Mouse (Mus musculus) spleen, adult 2 months (tissue): ENCODE data around the gene Adamts10. TPM values are rescaled to one million over a fixed set of nuclear protein-coding genes. Genes with fewer than 3 reads are reported as not detected.

Source experiments
- DNase-seq, 2 experiments: peaks; one replicate each; pipeline versions ENCODE4 v3.0.0 to v3.0.0-alpha.2; 2012 to 2021; ENCODE audit warnings: low spot score in 2 of 2, low read depth in 1 of 2
- H3K27ac ChIP-seq: fragments of 200-500 bp; 2 replicates; pipeline ENCODE4 v1.5.1; 2012; ENCODE audit warnings: low read length, inconsistent platforms; ENCODE audit not compliant: insufficient read depth
- H3K27me3 ChIP-seq: fragments of 200-500 bp; 2 replicates; pipeline ENCODE4 v1.6.1; 2012; ENCODE audit warnings: mild to moderate bottlenecking, moderate library complexity, low read length, inconsistent platforms; ENCODE audit not compliant: control insufficient read depth, insufficient read depth
- H3K36me3 ChIP-seq: fragments of 200-500 bp; 2 replicates; pipeline ENCODE4 v1.6.1; 2012; ENCODE audit warnings: mild to moderate bottlenecking, low read length, inconsistent platforms; ENCODE audit not compliant: control insufficient read depth, insufficient read depth
- H3K4me1 ChIP-seq: fragments of 200-500 bp; 2 replicates; pipeline ENCODE4 v1.6.1; 2011; ENCODE audit warnings: inconsistent platforms; ENCODE audit not compliant: control insufficient read depth, insufficient read depth, insufficient read length
- H3K4me3 ChIP-seq: fragments of 200-500 bp; 2 replicates; pipeline ENCODE4 v1.5.1; 2011; ENCODE audit warnings: mild to moderate bottlenecking, inconsistent platforms; ENCODE audit not compliant: insufficient read depth, insufficient read length; ENCODE audit errors: extremely low read depth
- CTCF ChIP-seq: fragments of 200-500 bp; IDR thresholded peaks from 2 replicates; pipeline ENCODE4 v1.5.1; 2011; ENCODE audit warnings: mild to moderate bottlenecking, inconsistent platforms; ENCODE audit not compliant: insufficient read depth, insufficient read length, insufficient replicate concordance; ENCODE audit errors: extremely low read depth
- POLR2A ChIP-seq: fragments of 200-500 bp; IDR thresholded peaks from 2 replicates; pipeline ENCODE4 v1.6.1; 2011; ENCODE audit warnings: low read depth, low read length, inconsistent platforms
- WGBS: fragments of 180-500 bp; shearing (Covaris S2); methylation state at CpG from one replicate; pipeline ENCODE4 v1.1.7; 2018; 5-methylcytosine and 5-hydroxymethylcytosine counted together
- polyA plus RNA-seq: library from polyadenylated mRNA; depleted of rRNA; stranded (reverse); fragments of >200 nt; gene quantifications from 2 replicates; pipeline ENCODE4 v1.2.3, GENCODE M21; 2012

The Adamts10 gene
- polyA plus RNA-seq, 1 experiment, result 97.2 TPM

- TF ChIP-seq POLR2A (no peak), CTCF (no peak)
- H3K4me1 ChIP-seq, result peaks cover 11% of the 10 kb centered on the region; the same call in 1 of the 2 replicates
- 82% methylated on average over 1 of the region's 1 CpGs for WGBS
- DNase-seq, result no peak
- no peaks in the 10 kb centered on the region for H3K27me3 ChIP-seq
- H3K36me3 ChIP-seq, result peaks cover 6% of the 10 kb centered on the region
- H3K27ac ChIP-seq, result 0 out of 2 replicates have a peak overlapping the region, but pooled peaks have one; percentile 26
- no peak overlapping the region for H3K4me3 ChIP-seq
These were observed 30.5 kb downstream of the Adamts10 start for GRCm38 (mm10) chr17:33554536-33554935.

GRCm38 (mm10) chr17:33555223-33555855, 31.3 kb downstream of the Adamts10 start, which contains the start of gene Myo1f:
Gene Myo1f (plus strand): TSS chr17:33555707.
- TF ChIP-seq POLR2A, result peak; percentile 33; the same call in 1 of the 2 replicates
- no peak for TF ChIP-seq CTCF
- DNase-seq, result peak; percentile 45 to 70
- peak within 1 kb of the TSS; percentile 46 for H3K27ac ChIP-seq
- H3K27me3 ChIP-seq, result no peaks in the 10 kb centered on the region
- WGBS, result 3% methylated on average over 6 of the region's 6 CpGs
- H3K36me3 ChIP-seq, result peaks cover 6% of the 10 kb centered on the region
- peak within 1 kb of the TSS; percentile 37 for H3K4me3 ChIP-seq
- H3K4me1 ChIP-seq, result peaks cover 11% of the 10 kb centered on the region; the same call in 1 of the 2 replicates

DNA sequence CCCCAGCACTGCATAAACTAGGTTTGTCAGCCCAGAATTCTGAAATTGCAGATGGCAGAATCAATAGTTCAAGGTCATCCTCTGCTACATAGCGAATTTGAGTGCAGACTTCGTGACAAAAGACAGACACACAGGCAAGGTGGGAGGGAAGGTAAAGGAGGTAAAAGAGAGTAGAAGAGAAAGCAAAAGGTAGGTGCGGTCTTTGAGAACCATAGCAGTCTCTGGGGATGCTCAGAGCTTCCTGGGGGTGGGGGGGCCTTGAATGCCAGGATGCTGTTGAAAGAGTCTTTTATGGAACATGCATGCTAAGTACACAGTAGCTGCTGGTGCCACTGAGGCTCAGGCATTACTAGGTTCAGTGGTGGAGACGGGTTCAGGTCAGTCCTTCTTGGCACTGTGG, 33.9 kb downstream of the Adamts10 start:
- H3K36me3 ChIP-seq, result no peaks in the 10 kb centered on the region
- peak overlapping the region; percentile 3 for H3K4me3 ChIP-seq
- H3K4me1 ChIP-seq, result peaks cover 16% of the 10 kb centered on the region; the same call in 1 of the 2 replicates
- H3K27ac ChIP-seq, result no peak overlapping the region
- no peaks in the 10 kb centered on the region for H3K27me3 ChIP-seq
- TF ChIP-seq CTCF (no peak), POLR2A (no peak)
- 63% methylated on average over 4 of the region's 4 CpGs for WGBS
- no peak for DNase-seq

DNA sequence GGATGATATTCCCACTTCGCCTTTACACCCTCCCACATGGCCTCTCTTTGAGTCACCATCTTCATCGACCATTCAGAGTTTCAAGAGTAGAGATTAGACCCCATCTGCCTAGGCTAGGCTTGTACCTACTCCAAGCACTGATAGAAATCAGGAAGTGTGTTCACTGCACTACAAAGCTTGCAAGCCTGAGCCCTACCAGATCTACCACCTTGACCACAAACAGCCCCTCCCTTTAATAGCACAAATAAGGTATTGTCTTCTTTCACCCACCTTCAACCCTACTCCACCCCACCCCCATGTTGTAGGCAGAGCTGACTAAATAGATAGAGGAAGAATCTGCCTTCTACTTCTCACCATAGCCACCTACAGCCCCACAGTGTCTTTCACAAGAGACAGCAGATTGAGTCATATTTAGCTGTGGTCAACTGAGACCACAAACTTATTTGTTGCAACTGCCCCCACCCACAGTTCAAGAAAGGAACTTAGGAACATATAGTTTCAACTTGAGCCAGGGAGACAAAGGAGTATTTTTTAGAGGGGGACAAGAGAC, 39.6 kb downstream of the Adamts10 start:
- DNase-seq, result peak; percentile 19 to 28
- Histone ChIP-seq H3K4me3 (no peak overlapping the region), H3K36me3 (no peaks in the 10 kb centered on the region), H3K27me3 (no peaks in the 10 kb centered on the region), H3K4me1 (peaks cover 29% of the 10 kb centered on the region), H3K27ac (peak overlapping the region; percentile 74)
- 49% methylated on average over 2 of the region's 2 CpGs for WGBS
- TF ChIP-seq POLR2A (no peak), CTCF (no peak)

DNA sequence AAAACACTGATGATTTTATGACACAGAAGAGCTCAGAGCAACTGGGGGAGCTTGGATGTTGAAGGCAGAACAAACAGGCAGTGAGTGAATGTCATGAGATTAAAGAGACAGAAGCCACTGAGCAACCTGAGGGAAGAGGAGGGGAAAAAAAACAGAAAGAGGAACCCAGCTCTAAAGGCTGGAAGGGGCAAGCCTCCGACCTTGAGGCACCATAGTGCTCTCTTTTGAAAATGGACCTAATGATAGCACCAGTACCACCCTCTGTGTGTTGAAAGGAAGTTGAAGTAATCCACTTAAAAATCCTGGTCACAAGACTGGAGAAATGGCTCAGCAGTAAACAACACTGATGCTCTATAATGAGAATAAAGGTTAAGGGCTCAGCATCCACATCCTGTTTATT, 40.6 kb downstream of the Adamts10 start:
- Histone ChIP-seq H3K27ac (peak overlapping the region; percentile 53), H3K36me3 (no peaks in the 10 kb centered on the region), H3K4me1 (peaks cover 29% of the 10 kb centered on the region), H3K27me3 (no peaks in the 10 kb centered on the region), H3K4me3 (no peak overlapping the region)
- no peak for TF ChIP-seq POLR2A
- TF ChIP-seq CTCF, result no peak
- no peak for DNase-seq
- WGBS, result 21% methylated on average over 1 of the region's 1 CpGs

- no peak for DNase-seq
- TF ChIP-seq POLR2A, result no peak
- no peak for TF ChIP-seq CTCF
- Histone ChIP-seq H3K27me3 (no peaks in the 10 kb centered on the region), H3K4me1 (peaks cover 29% of the 10 kb centered on the region), H3K36me3 (no peaks in the 10 kb centered on the region), H3K27ac (no peak overlapping the region), H3K4me3 (no peak overlapping the region)
- 12% methylated on average over 2 of the region's 2 CpGs for WGBS
These were observed 42.2 kb downstream of the Adamts10 start for GRCm38 (mm10) chr17:33566182-33566581.

- 87% methylated on average over 4 of the region's 4 CpGs for WGBS
- no peak overlapping the region for H3K4me3 ChIP-seq
- no peak for TF ChIP-seq POLR2A
- TF ChIP-seq CTCF, result no peak
- no peaks in the 10 kb centered on the region for H3K27me3 ChIP-seq
- no peak overlapping the region for H3K27ac ChIP-seq
- H3K4me1 ChIP-seq, result no peaks in the 10 kb centered on the region
- no peak for DNase-seq
- peaks cover 2% of the 10 kb centered on the region for H3K36me3 ChIP-seq
These were observed 60.1 kb downstream of the Adamts10 start for GRCm38 (mm10) chr17:33584061-33584460.
